Mouse (Mus musculus): Measurements from ENCODE around the gene Son. TPM values are rescaled to one million over a fixed set of nuclear protein-coding genes. Genes with fewer than 3 reads are reported as not detected.

The Son gene
- 159 and 162 TPM in 2 replicates for polyA plus RNA-seq (2016; fragmentation: Nextera tagmentation; extraction: Ambion mirVana)

DNA sequence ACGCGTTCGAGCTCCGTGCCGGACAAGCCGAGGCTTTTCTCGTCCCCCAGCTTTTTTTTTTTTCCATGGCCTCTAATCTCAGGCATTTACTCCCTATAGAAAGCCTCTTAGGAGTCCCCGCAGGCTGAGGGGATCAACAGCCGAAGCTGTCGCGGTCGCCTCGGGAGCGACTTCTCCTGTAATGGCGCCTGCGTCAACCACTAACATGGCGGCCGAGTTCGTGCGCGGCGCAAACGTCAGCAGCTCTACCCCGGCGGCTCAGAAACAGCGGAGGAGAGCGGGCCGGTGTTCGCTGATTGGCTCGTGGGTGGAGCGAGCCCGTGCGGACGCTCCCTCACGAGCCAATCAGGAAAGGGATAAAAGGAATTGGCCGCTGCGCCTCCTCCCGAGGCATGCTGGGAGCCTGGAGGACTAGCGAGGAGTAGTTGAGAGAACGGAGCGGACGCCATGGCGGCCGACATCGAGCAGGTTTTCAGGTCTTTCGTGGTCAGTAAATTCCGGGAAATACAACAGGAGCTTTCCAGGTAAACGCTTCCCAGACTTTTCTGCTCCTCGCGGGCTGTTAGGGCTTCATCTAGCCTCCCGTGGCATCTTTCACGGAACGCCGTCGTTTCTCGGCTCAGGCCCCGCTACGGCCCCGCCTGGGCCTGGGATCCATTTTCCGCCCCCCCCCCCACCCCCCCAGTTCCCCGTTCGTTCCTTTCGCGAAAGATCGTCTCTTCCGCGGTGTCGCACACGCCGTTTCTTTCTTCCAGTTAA lies at the start of gene Son:
Son (plus strand) TSS at position 46 of the 759 bp plus-strand sequence.
- ATAC-seq (ENCODE audit: low FRiP score) = peak; percentile 97
- Histone ChIP-seq H3K4me2 (replicated peaks) (peak within 1 kb of the TSS; percentile 94), H3K4me1 (peaks cover 12% of the 10 kb centered on the region), H3K36me3 (peaks cover 13% of the 10 kb centered on the region), H3K27ac (peak within 1 kb of the TSS; percentile 99), H3K9me3 (replicated peaks) (no peaks in the 10 kb centered on the region), H3K4me3 (peak within 1 kb of the TSS; percentile 77), H3K27me3 (no peaks in the 10 kb centered on the region), H3K9ac (peak within 1 kb of the TSS; percentile 82)
- under 1% methylated on average over 70 of the region's 70 CpGs for WGBS

- H3K4me1 ChIP-seq = peaks cover 10% of the 10 kb centered on the region
- no peaks in the 10 kb centered on the region for H3K36me3 ChIP-seq
- H3K9me3 ChIP-seq (replicated peaks) = no peaks in the 10 kb centered on the region
- peaks cover 7% of the 10 kb centered on the region for H3K27me3 ChIP-seq
- peak within 1 kb of the TSS; percentile 89 for H3K4me3 ChIP-seq
- peak within 1 kb of the TSS; percentile 87 for H3K9ac ChIP-seq
- peak; percentile 100 for ATAC-seq (ENCODE audit: low FRiP score)
- WGBS = under 1% methylated on average over 34 of the region's 34 CpGs
- H3K4me2 ChIP-seq (replicated peaks) = peak within 1 kb of the TSS; percentile 91
- peak within 1 kb of the TSS; percentile 64 for H3K27ac ChIP-seq
Observed at GRCm38 (mm10) chr16:91597672-91598010, 49.7 kb upstream of the Son start, which contains the start of gene Tmem50b. Tmem50b (minus strand) TSS chr16:91597800.

DNA sequence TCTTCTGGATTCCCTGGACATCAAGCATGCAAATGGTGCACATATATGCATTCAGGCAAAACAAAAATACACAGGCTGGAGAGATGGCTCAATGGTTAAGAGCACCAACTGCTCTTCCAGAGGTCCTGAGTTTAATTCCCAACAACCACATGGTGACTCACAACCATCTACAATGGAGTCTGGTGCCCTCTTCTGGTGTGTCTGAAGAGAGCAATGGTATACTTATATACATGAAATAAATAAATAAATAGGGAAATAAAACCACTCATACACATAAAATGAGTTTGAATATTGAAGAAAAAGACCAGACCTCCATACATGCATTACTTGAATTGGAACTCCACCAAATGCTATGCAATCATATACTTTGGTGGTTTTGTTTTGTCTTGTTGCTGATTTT lies 48.1 kb upstream of the Son start:
- no peak overlapping the region for H3K27ac ChIP-seq
- peaks cover 8% of the 10 kb centered on the region for H3K4me1 ChIP-seq
- H3K4me2 ChIP-seq (replicated peaks) = no peak overlapping the region
- no peaks in the 10 kb centered on the region for H3K9me3 ChIP-seq (replicated peaks)
- H3K36me3 ChIP-seq = no peaks in the 10 kb centered on the region
- no peak overlapping the region for H3K4me3 ChIP-seq
- H3K9ac ChIP-seq = no peak overlapping the region
- no peak for ATAC-seq (ENCODE audit: low FRiP score)
- peaks cover 7% of the 10 kb centered on the region for H3K27me3 ChIP-seq

DNA sequence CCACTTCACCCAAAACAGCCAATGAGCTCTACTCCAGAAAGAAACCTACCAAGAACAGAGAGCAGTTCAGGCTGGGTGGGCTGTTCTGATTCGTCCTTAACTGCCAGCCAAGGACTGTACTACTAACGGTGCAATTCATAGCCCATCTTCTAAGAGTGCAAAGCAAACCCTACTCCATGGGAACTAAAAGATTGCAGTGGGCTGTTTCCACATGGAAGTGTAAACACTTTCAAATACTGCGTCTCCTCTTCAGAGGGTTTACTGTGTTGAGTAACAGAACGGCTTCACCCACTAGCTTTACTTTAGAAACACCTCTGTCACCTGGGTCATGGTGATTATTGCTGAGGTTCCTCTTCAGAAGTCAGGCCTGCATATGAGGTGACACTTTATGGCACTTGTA lies 46.2 kb upstream of the Son start:
- Histone ChIP-seq H3K27me3 (peaks cover 7% of the 10 kb centered on the region), H3K4me3 (no peak overlapping the region), H3K27ac (no peak overlapping the region), H3K4me1 (peaks cover 8% of the 10 kb centered on the region), H3K36me3 (no peaks in the 10 kb centered on the region), H3K9me3 (replicated peaks) (no peaks in the 10 kb centered on the region), H3K9ac (no peak overlapping the region), H3K4me2 (replicated peaks) (no peak overlapping the region)
- no peak for ATAC-seq (ENCODE audit: low FRiP score)
- 81% methylated on average over 4 of the region's 4 CpGs for WGBS

GRCm38 (mm10) chr16:91601693-91602092 lies 45.6 kb upstream of the Son start:
- H3K27me3 ChIP-seq = peaks cover 7% of the 10 kb centered on the region
- no peak for ATAC-seq (ENCODE audit: low FRiP score)
- H3K4me1 ChIP-seq = peaks cover 3% of the 10 kb centered on the region
- H3K27ac ChIP-seq = no peak overlapping the region
- H3K36me3 ChIP-seq = no peaks in the 10 kb centered on the region
- no peak overlapping the region for H3K4me2 ChIP-seq (replicated peaks)
- H3K9me3 ChIP-seq (replicated peaks) = no peaks in the 10 kb centered on the region
- WGBS = 76% methylated on average over 9 of the region's 9 CpGs
- no peak overlapping the region for H3K9ac ChIP-seq
- no peak overlapping the region for H3K4me3 ChIP-seq

- no peaks in the 10 kb centered on the region for H3K9me3 ChIP-seq (replicated peaks)
- H3K4me3 ChIP-seq = no peak overlapping the region
- H3K4me1 ChIP-seq = no peaks in the 10 kb centered on the region
- no peak overlapping the region for H3K9ac ChIP-seq
- WGBS = 82% methylated on average over 6 of the region's 6 CpGs
- H3K27ac ChIP-seq = no peak overlapping the region
- no peaks in the 10 kb centered on the region for H3K27me3 ChIP-seq
- no peaks in the 10 kb centered on the region for H3K36me3 ChIP-seq
- no peak overlapping the region for H3K4me2 ChIP-seq (replicated peaks)
- ATAC-seq (ENCODE audit: low FRiP score) = no peak
Observed at GRCm38 (mm10) chr16:91605156-91605555, 42.1 kb upstream of the Son start.

DNA sequence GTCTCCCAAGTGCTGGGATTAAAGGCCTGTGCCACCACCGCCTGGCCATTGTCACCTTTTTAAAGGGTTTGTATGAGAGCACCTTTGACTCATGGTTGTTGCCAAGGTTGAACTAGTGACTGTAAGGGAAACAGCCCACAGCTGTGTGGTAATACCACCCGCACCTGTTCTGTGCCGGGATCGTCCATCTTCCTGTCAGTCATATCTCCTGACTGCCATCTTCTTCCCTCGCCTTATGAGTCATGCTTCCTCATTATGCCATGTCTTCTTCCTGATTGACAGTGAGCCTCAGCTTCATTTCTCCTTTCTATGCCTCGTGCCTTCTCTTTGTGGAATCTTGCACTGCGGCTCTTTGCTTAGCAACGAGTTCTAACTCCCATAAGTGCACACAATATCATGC lies 40.3 kb upstream of the Son start:
- Histone ChIP-seq H3K4me1 (no peaks in the 10 kb centered on the region), H3K9ac (no peak overlapping the region), H3K9me3 (replicated peaks) (no peaks in the 10 kb centered on the region), H3K27ac (no peak overlapping the region), H3K4me2 (replicated peaks) (no peak overlapping the region), H3K4me3 (no peak overlapping the region), H3K27me3 (no peaks in the 10 kb centered on the region), H3K36me3 (no peaks in the 10 kb centered on the region)
- WGBS = 94% methylated on average over 8 of the region's 8 CpGs
- no peak for ATAC-seq (ENCODE audit: low FRiP score)

- Histone ChIP-seq H3K4me2 (replicated peaks) (no peak overlapping the region), H3K36me3 (no peaks in the 10 kb centered on the region), H3K9me3 (replicated peaks) (no peaks in the 10 kb centered on the region), H3K4me3 (no peak overlapping the region), H3K4me1 (no peaks in the 10 kb centered on the region), H3K27me3 (no peaks in the 10 kb centered on the region), H3K9ac (no peak overlapping the region), H3K27ac (no peak overlapping the region)
- WGBS = 82% methylated on average over 9 of the region's 9 CpGs
- ATAC-seq (ENCODE audit: low FRiP score) = no peak
Observed at GRCm38 (mm10) chr16:91609501-91610245, 37.6 kb upstream of the Son start.

DNA sequence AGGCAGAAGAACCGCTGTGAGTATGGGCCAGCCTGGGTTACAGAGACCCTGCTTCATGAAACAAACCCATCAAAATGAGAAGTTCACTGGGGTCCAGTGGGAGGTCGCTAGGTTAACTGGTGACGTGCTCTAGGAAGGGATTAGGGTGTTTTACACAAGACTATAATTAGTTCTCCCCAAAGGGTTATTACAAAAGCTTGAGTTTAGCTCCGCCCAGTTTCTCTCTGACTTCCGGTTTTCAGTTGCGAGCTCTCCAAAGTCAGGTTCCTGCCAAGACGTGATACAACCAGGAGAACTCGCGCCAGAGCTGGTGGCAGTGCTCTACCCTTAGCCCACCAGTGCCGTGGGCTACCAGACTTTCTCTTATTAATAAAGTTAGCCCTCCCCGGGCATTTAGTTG lies 36.1 kb upstream of the Son start:
- no peak overlapping the region for H3K9ac ChIP-seq
- H3K4me1 ChIP-seq = no peaks in the 10 kb centered on the region
- no peaks in the 10 kb centered on the region for H3K27me3 ChIP-seq
- H3K36me3 ChIP-seq = no peaks in the 10 kb centered on the region
- WGBS = 74% methylated on average over 11 of the region's 11 CpGs
- H3K9me3 ChIP-seq (replicated peaks) = no peaks in the 10 kb centered on the region
- no peak overlapping the region for H3K4me2 ChIP-seq (replicated peaks)
- no peak for ATAC-seq (ENCODE audit: low FRiP score)
- no peak overlapping the region for H3K4me3 ChIP-seq
- H3K27ac ChIP-seq = no peak overlapping the region

GRCm38 (mm10) chr16:91612525-91612924 lies 34.8 kb upstream of the Son start:
- H3K27ac ChIP-seq = no peak overlapping the region
- H3K4me3 ChIP-seq = no peak overlapping the region
- H3K36me3 ChIP-seq = no peaks in the 10 kb centered on the region
- ATAC-seq (ENCODE audit: low FRiP score) = no peak
- H3K9ac ChIP-seq = no peak overlapping the region
- H3K27me3 ChIP-seq = no peaks in the 10 kb centered on the region
- 67% methylated on average over 5 of the region's 5 CpGs for WGBS
- no peak overlapping the region for H3K4me2 ChIP-seq (replicated peaks)
- H3K9me3 ChIP-seq (replicated peaks) = no peaks in the 10 kb centered on the region
- no peaks in the 10 kb centered on the region for H3K4me1 ChIP-seq

- H3K27me3 ChIP-seq = no peaks in the 10 kb centered on the region
- no peaks in the 10 kb centered on the region for H3K4me1 ChIP-seq
- H3K27ac ChIP-seq = no peak overlapping the region
- no peak for ATAC-seq (ENCODE audit: low FRiP score)
- H3K9me3 ChIP-seq (replicated peaks) = no peaks in the 10 kb centered on the region
- H3K4me3 ChIP-seq = no peak overlapping the region
- no peaks in the 10 kb centered on the region for H3K36me3 ChIP-seq
- no peak overlapping the region for H3K9ac ChIP-seq
- no peak overlapping the region for H3K4me2 ChIP-seq (replicated peaks)
- WGBS = 91% methylated on average over 6 of the region's 6 CpGs
Observed at GRCm38 (mm10) chr16:91614552-91614951, 32.8 kb upstream of the Son start.

DNA sequence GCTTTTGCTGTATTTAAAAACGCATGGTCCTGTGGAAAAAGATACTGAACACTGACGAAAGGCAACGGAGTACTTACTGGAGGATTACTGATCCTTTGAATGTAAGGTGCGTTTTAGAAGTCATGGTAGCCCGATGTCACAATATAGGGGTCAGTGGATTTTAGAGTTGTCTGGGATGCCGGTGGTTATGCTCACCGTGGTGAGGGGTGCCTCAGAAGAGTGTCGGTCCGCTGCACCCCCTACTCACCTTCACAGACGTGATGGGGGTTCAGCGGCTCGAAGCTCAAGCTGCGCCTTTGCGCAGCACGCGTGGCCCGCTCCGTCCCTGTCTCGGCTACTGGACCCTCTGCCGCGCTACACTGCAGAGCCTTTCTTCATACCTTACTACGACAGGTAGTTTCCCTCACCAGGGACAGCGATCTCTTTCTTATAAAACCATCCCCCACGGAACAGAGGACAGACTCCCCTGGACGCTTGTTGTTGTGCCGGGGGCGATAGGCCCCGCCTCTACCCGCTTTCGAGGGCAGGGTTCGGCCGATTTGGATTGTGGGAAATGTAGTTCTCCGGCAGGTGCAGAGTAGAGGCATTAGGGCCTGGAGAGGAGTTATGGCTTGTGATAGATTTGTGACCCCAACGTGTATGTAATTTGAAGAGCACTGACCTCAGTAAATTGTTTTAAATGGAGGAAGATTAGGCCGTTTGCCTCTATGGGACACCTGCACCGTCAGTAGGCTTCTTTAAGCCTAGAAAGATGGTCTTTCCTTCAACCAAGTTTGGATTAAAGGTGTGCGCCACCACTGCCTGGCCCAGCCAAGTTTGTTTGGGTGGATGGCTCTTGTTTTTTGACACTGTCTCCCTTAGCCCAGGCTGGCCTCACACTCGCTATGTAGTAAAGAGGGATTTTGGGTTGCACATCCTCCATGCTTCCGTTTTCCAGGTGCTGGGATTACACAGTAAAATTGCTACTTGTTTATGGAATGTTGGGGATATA lies 28.5 kb upstream of the Son start, which contains the start of gene Dnajc28:
Dnajc28 (minus strand) TSS at position 516 of the 991 bp plus-strand sequence.
- H3K4me2 ChIP-seq (replicated peaks) = peak within 1 kb of the TSS; percentile 73
- no peaks in the 10 kb centered on the region for H3K4me1 ChIP-seq
- peak; percentile 95 for ATAC-seq (ENCODE audit: low FRiP score)
- no peak within 1 kb of the TSS for H3K27ac ChIP-seq
- 10% methylated on average over 39 of the region's 39 CpGs for WGBS
- peaks cover 34% of the 10 kb centered on the region for H3K36me3 ChIP-seq
- peak within 1 kb of the TSS; percentile 58 for H3K4me3 ChIP-seq
- no peaks in the 10 kb centered on the region for H3K27me3 ChIP-seq
- H3K9me3 ChIP-seq (replicated peaks) = no peaks in the 10 kb centered on the region
- peak within 1 kb of the TSS; percentile 71 for H3K9ac ChIP-seq
